Mouse (Mus musculus): ENCODE measurements around the gene Olfr610.

The Olfr610 gene

DNA sequence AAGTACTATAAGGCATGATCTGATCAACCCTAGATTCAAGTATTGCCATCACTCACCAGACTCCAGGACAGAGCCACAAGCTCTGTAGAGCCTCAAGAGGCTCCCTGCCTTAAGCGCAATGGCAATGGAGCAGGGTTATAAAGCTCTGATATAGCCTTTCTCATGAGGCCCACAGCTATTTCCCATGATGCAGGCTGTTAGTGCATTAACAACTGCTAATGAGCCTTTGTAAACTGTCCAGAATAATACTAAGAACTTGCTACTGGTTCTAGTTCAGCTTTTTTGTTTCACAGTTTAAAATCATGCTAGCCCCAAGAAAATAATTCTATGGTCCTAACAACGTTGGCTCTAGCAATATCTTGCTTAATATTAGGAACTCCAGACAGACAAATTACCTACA is at the start of gene Olfr610:
Gene Olfr610 (minus strand): TSS at position 101 of the 400 bp plus-strand sequence.
- WGBS: 87% methylated on average over 2 of the region's 2 CpGs

GRCm38 (mm10) chr7:103555779-103556178 is 43.9 kb upstream of the Olfr610 start, which contains the start of gene Olfr615:
Gene Olfr615, plus strand, starts transcription at chr7:103556079.
- 73% methylated on average over 2 of the region's 2 CpGs for WGBS

DNA sequence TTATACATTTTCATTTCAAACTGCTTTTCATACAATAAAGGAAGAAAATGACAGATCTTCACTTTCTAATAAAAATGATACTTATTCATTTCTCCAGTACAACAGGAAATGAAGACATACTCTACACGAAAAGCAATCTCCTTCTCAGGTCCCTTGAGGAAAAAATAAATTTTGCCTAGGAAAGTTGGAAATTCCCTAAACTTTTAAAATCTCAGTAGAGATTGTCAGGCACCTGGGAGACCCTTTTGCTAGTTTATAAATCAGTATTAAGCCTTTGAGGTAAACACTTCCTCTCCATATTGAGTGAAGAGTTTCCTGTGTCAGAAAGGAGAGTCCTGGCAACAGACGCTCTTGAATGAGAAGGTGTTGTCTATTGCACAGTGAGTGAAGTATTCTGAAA is 35.9 kb upstream of the Olfr610 start, which contains the start of gene Olfr613:
Gene Olfr613 (plus strand): TSS at position 301 of the 400 bp plus-strand sequence.
- WGBS: 82% methylated on average over 2 of the region's 2 CpGs

DNA sequence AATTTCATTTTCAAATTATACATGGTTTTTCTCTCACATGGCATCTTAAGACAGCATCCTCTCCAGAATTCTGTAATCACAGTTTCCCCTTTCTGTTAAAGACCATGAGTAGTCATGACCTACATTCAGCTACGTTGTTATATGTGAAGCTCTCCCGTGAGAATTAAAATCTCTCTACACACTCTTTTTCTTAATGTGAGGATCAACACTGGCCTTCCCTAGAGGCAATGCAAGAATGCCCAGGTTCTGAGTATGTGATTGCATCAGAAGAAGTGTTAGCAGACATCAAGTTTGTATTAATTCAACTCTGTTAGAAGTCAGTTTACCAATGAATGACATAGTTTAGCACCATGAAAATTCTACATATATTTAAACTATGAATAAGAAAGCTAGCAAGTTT is 30.7 kb upstream of the Olfr610 start, which contains the start of gene Olfr612:
Gene Olfr612 (minus strand): TSS at position 101 of the 400 bp plus-strand sequence.
- 66% methylated on average over 2 of the region's 2 CpGs for WGBS

DNA sequence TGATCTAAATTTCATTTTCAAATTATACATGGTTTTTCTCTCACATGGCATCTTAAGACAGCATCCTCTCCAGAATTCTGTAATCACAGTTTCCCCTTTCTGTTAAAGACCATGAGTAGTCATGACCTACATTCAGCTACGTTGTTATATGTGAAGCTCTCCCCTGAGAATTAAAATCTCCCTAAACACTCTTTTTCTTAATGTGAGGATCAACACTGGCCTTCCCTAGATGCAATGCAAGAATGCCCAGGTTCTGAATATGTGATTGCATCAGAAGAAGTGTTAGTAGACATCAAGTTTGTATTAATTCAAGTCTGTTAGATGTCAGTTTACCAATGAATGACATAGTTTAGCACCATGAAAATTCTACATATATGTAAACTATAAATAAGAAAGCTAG is 8.8 kb upstream of the Olfr610 start, which contains the start of gene Olfr611:
Gene Olfr611 (minus strand): TSS at position 101 of the 400 bp plus-strand sequence.
- 50% methylated on average over 1 of the region's 1 CpGs for WGBS

DNA sequence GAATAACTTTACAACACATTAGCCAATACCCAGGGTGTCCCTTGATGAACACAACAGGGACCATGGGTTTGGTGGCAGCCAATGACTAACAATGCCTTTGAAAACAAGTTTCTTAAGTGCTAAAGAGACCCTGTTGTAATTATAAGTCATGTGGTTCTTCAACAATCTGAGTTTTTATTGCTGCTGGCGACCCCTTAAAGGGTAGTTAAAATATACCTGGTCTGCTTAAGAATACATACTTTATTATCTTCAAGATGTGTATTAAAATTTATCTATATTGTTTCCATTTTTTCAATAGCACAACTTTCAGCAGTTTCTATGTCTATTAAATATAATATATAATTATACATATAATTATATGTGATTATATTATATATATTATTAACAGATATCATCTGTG is 14.0 kb downstream of the Olfr610 start, which contains the start of gene Olfr609:
Gene Olfr609 (minus strand): TSS at position 101 of the 400 bp plus-strand sequence.
- WGBS: 60% methylated on average over 1 of the region's 1 CpGs

DNA sequence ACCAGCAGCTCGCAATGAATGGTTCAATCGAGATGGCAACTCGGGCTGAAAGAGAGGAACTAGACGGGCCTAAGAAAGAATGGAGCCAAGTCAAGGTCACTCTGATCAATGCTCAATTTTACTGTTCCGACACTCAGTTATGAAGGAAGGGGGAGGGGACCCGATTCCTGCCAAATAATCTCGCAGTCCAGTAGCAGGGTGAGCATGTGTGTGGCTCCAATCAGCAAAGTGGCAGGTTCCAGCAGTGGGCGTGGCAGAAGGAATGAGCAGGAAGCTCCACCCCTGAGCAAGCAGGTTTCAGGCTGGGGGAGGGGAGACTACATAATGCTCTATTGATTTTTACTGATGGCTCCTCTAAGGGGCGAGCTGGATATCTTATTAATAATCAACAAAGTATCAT is 34.8 kb downstream of the Olfr610 start:
- WGBS: 77% methylated on average over 9 of the region's 9 CpGs

DNA sequence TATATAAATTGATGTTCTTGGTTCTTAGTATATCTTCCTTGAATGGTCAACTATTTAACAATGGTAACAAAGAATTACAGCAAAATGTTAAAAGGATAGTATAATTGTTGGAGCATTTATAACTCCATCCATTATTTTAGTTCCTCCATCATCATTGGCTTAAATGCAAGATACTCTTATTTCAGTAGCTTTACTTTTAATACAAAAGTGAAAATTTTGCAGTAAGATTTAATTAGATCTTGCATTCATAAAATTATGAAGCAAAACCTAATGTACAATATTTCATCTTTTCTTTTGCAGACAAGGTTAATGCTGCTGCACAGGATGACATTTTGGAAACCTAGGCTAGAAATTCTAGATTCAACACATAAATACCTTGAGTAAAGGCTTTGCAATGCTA is 42.3 kb downstream of the Olfr610 start, which contains the start of gene Olfr608:
Gene Olfr608 (plus strand): TSS at position 301 of the 400 bp plus-strand sequence.

GRCm38 (mm10) chr7:103460590-103460989 is 51.3 kb downstream of the Olfr610 start:
- WGBS: 92% methylated on average over 5 of the region's 5 CpGs

Measured in cerebral cortex, adult 2 months (tissue).